Mouse (Mus musculus) CD4-positive helper T cell, adult 2 months (primary cell): Measurements from ENCODE around the gene Psmd11.
A peak's percentile ranks its signal among the peaks of the same experiment; 100 is the strongest.

ENCODE experiments used
- DNase-seq: peaks from one replicate; pipeline ENCODE4 v3.0.0-alpha.2; 2012; ENCODE audit warnings: low read depth, missing footprints, low spot score

Psmd11 gene

GRCm38 (mm10) chr11:80482347-80482746 lies 53.9 kb downstream of the Psmd11 start:
- DNase-seq: no peak

DNA sequence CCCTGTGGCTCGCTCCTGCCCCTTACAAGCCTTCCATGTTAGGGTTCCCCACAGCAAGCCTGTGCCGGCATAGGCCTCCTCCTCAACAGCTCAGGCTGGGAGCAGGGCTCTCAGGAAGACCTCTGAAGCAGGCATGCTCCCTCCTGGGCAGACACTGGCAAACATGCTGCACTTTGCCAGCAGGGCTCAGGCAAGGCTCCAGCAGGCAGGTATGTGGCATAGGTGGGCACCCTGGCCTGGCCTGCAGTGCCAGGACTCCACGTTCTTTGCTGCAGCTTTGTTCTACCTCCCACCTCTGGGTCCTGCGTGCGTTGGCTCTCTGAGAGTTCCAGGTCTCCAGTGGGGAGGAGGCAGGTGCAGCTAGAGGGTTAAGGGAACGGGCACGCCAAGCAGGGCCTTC lies 54.5 kb downstream of the Psmd11 start:
- no peak for DNase-seq

GRCm38 (mm10) chr11:80483536-80484067 lies 55.2 kb downstream of the Psmd11 start:
- DNase-seq: no peak

- DNase-seq: no peak
Measured at GRCm38 (mm10) chr11:80484191-80484791, 55.9 kb downstream of the Psmd11 start.

GRCm38 (mm10) chr11:80485120-80485551 lies 56.7 kb downstream of the Psmd11 start:
- no peak for DNase-seq

- no peak for DNase-seq
Measured at GRCm38 (mm10) chr11:80485622-80486206, 57.3 kb downstream of the Psmd11 start.

DNA sequence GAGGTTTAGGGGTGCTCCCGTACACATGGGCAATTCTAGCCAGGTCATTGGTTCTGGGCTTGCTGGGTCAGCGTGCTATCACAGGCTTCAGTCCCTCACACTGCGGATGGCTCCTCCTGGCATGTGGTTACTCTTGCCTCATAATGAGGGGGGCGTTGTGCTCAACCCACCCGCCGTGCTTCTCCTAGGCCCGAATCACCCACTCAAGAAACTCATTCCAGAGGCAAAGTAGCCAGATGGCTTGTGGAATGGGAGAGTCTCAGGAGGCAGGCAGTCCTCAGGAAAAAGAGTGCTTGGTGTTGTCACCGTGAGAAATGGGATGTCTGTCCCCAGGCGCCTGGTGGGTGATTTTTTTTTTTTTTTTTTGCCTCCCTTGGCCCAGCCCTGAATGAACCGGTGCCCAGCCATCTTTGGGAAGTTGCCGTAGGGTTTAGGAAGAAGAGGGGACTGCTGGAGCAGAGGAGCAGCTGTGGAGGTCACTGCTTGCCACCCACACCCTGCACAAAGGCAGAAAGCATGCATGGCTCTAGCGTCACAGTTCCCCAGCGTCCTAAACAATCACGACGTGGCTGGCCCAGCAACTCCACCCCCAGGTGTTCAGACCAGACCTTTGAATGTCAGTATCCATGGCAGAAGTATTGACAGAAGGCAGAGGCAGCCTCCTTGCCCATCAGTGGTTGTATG lies 59.6 kb downstream of the Psmd11 start:
- no peak for DNase-seq

GRCm38 (mm10) chr11:80489172-80489881 lies 60.9 kb downstream of the Psmd11 start:
- peak; percentile 57 for DNase-seq

DNA sequence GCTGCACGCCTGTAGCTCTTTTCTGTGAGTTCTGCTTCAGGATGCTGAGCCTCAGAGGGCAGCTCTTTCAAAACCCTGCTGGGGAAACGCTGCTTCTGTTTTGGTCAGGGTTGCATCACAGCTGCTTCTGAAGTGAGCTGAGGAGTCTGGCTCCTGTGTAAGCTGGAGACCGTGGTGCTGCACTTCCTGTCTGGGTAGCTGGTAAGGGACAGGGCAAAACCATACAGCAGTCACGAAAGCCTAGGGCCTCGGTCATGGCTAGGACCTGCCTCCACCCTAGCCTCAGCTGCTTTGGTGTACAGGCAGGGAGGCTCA lies 61.4 kb downstream of the Psmd11 start:
- DNase-seq: peak; percentile 61

DNA sequence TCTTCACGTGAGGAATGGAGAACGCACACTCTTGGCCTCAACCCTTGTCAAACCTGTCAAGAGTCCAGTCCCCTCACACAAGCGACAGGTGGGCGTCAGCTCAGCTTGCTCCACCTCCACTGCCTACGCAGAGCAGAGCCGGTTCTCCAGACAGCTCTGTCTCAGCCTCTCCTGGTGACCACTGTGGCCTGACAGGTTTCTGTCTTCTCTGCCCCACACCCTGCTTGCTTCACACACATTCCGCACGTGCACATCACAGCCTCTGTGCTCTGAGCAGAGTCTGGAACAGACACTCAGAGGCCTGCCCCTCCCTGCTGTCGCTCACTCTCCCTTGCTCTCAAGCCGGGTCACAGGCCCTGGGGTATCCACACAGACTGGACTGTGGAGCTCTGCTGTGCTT lies 62.4 kb downstream of the Psmd11 start:
- DNase-seq: no peak

DNA sequence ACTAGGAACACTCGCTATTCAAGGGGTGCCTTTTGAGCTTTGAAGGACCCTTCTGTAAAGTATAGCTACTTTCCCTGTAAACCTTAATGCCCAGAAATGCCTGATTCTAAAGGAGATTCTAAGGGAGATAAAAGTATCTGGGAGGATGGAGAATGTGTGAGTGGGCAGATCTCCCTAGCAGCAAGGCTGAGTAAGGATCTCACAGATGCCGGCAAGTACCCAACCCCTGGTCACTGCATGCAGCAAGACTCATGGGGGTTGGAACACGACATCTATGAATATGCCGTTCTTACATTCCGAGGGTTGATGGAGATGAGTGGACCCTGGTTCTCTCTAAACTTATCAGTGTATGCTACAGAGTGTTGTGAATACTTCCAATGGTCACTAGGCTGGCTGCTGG lies 64.8 kb downstream of the Psmd11 start:
- DNase-seq: no peak

DNA sequence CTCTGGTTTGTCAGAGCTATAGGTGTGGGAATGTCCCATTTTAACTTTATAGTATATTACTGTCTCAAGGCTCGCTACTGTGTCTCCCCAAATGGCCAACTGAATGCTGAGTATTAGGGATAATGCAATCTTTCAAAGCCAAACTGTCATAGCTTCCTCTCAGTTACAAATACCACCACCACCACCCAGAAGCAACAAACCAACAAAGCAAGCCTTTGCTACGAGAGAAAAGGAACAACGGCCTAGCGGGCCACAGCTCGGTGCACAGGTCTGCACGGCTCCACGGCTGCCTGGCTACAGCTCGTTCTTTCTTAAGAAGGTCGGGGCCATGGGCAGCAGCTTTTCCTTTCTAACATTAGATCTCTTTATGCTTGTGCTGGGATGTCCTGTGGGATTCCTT lies 66.4 kb downstream of the Psmd11 start:
- no peak for DNase-seq

- DNase-seq: no peak
Measured at GRCm38 (mm10) chr11:80495972-80496371, 67.6 kb downstream of the Psmd11 start.

DNA sequence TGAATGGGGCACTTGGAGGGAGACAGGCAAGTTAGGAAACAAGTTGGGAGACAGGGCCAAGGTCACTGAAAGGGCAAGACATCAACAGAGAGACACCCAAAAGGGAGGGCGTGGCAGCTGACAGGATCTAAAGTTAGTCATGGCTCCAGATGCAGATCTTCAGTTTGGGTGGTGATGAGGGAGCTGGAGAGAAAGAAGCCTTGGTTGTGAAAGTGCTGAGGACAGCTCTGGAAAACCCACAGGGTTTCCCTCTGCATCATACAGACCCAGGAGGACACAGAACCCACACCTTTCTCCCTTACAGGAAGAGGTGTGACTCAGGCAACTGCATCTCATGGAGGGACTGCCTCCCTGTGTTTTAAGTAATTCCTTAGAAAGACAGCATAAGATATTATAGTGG lies 68.2 kb downstream of the Psmd11 start:
- no peak for DNase-seq

DNA sequence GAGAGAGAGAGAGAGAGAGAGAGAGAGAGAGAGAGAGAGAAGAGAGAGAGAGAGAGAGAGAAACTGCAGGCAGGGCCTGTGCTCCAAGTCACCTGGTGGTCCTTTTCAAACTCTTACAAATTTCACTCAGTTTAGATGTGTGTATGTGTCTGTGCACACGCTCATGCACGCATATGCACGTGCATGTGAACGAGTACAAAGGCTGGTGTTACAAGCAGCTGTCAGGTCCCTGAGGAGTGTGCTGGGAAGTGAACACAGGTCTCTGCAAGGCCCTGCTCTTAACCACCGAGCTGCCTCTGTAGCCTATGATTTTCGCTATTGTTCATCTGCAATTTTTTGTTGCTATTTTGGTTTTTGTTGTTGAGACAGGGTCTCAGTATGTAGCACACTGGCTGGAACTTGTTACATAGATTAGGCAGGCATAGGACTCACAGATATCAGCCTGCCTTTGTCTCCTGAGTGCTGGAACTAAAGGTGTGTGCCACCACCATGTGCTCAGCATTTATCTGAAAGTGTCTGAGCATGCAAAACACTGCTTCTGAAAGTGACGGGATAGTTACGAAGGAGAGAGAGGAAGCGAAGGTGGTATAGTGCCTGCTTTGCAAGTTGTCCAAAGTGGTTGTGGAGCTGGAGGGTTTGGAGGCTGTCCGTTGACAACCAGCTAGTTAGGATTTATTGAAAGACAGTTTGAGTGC lies 69.0 kb downstream of the Psmd11 start:
- no peak for DNase-seq

DNA sequence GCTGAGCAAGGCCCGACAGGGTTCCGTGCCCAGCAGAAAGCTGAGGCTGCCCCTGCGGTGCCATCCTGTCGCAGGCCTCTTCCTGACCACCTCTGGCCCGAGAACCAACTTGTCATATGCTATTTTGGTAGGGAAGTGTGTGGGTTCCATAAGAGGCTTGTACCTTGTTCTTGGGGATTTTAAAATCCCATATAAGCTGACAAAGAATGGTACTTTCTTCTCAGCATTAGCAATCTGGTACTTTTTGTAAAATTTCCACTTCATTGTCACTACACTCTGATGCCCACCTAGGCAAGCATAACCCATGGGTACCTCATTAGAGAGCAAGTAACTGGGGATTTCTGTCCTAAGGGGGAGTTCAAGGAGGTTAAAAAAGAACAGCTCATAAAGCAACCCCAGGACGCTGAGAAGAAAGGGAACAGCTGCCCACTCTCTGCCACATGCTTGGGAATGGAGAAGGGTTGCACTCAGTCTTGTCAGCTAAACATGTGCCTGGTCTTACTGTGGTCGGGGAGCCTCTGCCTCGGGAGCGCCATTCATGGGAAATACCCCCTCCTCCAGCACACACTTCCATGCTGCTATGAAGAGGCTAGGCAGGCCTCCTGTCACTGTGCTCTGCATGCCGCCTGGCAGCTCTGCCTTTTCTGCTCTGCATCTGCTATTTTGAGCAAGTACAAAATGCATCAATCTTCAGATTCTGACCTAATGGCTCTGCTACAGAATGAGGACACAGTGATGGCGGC lies 70.1 kb downstream of the Psmd11 start:
- no peak for DNase-seq

GRCm38 (mm10) chr11:80499550-80499952 lies 71.1 kb downstream of the Psmd11 start:
- no peak for DNase-seq

- no peak for DNase-seq
Measured at GRCm38 (mm10) chr11:80503281-80503680, 74.9 kb downstream of the Psmd11 start.

DNA sequence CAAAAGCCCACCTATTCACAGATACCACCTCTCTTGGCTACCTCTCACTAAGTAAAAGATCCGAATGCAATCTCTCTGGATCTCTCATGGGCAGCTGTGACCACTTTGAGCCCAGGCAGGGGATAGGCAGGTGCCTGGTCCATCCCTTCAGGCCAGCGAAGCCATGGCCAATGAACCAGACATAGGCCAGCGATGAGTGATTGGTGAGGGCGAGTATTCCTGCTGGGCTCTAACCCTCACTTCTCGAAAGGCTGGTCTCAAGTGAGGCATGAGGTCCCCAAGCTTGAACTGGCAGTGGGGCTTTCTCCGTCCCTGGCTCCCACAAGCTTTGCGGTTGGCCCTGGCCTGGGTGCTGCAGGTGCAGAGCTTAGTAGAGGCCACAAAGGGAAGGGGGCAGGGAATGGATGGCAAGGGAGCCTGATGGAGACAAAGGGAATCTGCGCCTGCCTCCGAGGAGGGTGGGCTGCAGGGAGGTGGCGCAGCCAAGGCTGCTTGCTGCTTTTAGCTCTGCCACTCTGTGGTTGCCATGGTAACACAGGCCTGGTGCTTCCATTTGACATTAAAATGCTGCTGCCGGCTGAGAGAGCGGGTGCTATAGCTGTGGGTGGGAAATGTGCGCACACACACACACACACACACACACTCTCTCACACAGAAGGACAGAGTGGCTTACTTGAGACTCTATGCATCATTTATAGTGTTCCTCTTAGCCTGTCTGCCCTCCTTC lies 75.5 kb downstream of the Psmd11 start:
- peak; percentile 77 for DNase-seq
